Mouse (Mus musculus) cerebellum, adult 2 months (tissue): Measurements from ENCODE around the gene Slc27a1. TPM values are rescaled to one million over a fixed set of nuclear protein-coding genes. Genes with fewer than 3 reads are reported as not detected.
"Not testable (repeated sequence)": the region's sequence is repeated elsewhere in the genome, so short reads cannot be mapped to it uniquely, and the experiment has no call there.

Experiments used
- DNase-seq, 2 experiments: peaks; one replicate each; pipeline ENCODE4 v3.0.0; 2021
- H3K27ac ChIP-seq: fragments of 200-500 bp; 2 replicates; pipeline ENCODE4 v1.5.1; 2012; ENCODE audit warnings: low read length, control low read depth, inconsistent platforms; ENCODE audit not compliant: insufficient read depth
- H3K27me3 ChIP-seq: fragments of 200-500 bp; 2 replicates; pipeline ENCODE4 v1.6.1; 2012; ENCODE audit warnings: inconsistent platforms, mild to moderate bottlenecking, low read length, moderate library complexity; ENCODE audit not compliant: control insufficient read depth, insufficient read depth
- H3K4me1 ChIP-seq: fragments of 200-500 bp; 2 replicates; pipeline ENCODE4 v1.6.1; 2011; ENCODE audit warnings: low read length; ENCODE audit not compliant: control insufficient read depth, insufficient read depth
- H3K4me3 ChIP-seq: fragments of 200-500 bp; replicated peaks from 2 replicates; pipeline ENCODE3; 2011; ENCODE audit warnings: mild to moderate bottlenecking, low read depth, low read length, control low read depth; ENCODE audit not compliant: insufficient read depth
- CTCF ChIP-seq: fragments of 200-500 bp; IDR thresholded peaks from 2 replicates; pipeline ENCODE4 v1.5.1; 2011; ENCODE audit warnings: low read depth, mild to moderate bottlenecking, control low read depth, low read length, moderate library complexity, borderline replicate concordance; ENCODE audit not compliant: insufficient read depth
- POLR2A ChIP-seq: fragments of 200-500 bp; IDR thresholded peaks from 2 replicates; pipeline ENCODE4 v1.6.1; 2011; ENCODE audit warnings: low read length, control low read depth, borderline replicate concordance; ENCODE audit not compliant: insufficient read depth
- WGBS: fragments of 180-500 bp; shearing (Covaris S2); methylation state at CpG from one replicate; pipeline ENCODE4 v1.1.7; 2018; 5-methylcytosine and 5-hydroxymethylcytosine counted together
- polyA plus RNA-seq: library from polyadenylated mRNA; depleted of rRNA; stranded (reverse); fragments of >200 nt; gene quantifications from 2 replicates; pipeline ENCODE4 v1.2.3, GENCODE M21; 2012; rRNA removed

Slc27a1 gene
- 142 and 153 TPM in 2 replicates for polyA plus RNA-seq

DNA sequence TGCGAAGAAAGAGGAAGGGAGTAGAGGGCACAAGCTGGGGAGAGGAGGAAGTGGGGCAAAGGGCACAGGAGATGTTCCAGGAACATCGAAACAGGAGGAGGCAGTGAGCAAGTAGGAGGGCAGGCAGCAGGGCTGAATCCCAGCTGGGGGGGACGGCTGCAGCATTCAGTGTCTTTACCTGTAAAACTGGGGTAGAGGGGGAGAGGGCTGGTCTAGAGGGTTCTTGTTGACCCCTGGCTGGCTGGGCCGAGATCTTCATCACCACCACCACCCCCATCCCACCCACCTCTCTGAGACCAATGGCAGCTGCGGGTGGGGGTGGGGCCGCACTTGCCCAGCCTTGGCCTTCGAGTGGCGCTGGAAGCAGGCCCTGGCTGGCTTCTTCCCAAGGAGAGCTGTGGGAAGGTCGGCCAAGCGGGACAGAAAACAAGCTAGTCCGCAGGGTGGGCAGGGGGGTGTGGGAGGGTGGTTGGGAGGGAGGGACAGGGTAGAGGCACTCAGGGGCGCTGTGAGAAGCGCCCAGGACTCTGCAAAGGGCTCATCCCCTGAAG, at the start of gene Slc27a1:
Gene Slc27a1, plus strand, starts transcription at position 496 of the 551 bp plus-strand sequence.
- peak within 1 kb of the TSS; percentile 92 for H3K4me3 ChIP-seq
- TF ChIP-seq CTCF (no peak), POLR2A (no peak)
- H3K27ac ChIP-seq = peak within 1 kb of the TSS; percentile 87
- no peaks in the 10 kb centered on the region for H3K27me3 ChIP-seq
- WGBS = 9% methylated on average over 13 of the region's 13 CpGs
- H3K4me1 ChIP-seq = peaks cover 6% of the 10 kb centered on the region
- DNase-seq = peak; percentile 66 to 69

DNA sequence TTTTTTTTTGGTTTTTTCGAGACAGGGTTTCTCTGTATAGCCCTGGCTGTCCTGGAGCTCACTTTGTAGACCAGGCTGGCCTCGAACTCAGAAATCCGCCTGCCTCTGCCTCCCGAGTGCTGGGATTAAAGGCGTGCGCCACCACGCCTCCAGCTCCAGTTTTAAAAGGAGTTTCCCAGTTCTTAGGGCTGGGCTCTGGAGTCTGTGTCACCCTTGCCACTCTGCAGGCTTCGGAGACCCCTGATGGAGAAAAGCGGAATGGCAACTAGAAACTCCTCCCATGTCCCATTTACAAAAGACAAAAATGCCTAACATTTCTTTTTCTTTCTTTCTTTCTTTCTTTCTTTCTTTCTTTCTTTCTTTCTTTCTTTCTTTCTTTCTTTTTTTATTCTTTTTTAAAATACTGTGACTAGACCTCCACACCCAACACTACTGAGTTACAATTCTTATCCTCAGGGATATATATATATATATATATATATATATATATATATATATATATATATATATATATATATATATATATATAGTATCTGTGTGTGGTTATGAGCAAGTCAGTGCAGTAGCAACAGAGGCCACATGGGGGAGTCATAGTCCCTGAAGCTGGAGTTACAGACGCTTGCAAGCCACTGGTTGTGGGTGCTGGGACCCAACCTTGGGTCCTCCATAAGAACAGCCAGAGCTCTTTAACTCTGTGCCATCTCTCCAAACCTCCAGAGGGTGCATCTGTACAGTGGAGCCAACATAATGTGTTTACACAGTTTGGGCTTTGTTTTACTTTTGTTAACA, 49.5 kb upstream of the Slc27a1 start:
- H3K27me3 ChIP-seq, H3K27ac ChIP-seq, H3K4me1 ChIP-seq, H3K4me3 ChIP-seq: not testable (repeated sequence)
- WGBS = 33% methylated on average over 10 of the region's 10 CpGs
- DNase-seq = peak in 1 of 2 experiments; percentile 44
- TF ChIP-seq CTCF = peak; percentile 66

DNA sequence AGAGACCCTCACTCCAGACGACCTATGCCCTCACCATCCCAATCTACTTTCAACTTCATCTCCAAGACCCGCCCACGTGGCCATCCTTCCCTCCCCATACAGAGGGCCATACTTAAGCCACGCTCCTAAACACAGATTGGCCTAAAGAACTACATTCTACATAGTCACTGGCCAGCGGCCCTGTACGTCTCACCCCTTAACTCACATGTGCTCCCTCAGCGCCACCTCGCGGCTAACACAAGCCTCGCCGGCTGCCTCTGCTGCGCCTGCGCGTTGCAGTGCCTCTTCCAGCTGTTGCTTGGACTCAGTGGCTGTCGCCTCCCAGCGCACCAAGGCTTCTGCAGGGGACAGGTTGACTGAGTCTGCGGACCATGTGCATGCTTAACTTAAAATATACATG, 47.0 kb upstream of the Slc27a1 start:
- DNase-seq = peak; percentile 86 to 93
- peak; percentile 94 for TF ChIP-seq CTCF
- TF ChIP-seq POLR2A = no peak
- no peaks in the 10 kb centered on the region; the same call in 1 of the 2 replicates for H3K4me1 ChIP-seq
- peaks cover 8% of the 10 kb centered on the region; the same call in 1 of the 2 replicates for H3K27me3 ChIP-seq
- H3K27ac ChIP-seq = no peak overlapping the region
- H3K4me3 ChIP-seq = no peak overlapping the region
- 2% methylated on average over 17 of the region's 17 CpGs for WGBS

DNA sequence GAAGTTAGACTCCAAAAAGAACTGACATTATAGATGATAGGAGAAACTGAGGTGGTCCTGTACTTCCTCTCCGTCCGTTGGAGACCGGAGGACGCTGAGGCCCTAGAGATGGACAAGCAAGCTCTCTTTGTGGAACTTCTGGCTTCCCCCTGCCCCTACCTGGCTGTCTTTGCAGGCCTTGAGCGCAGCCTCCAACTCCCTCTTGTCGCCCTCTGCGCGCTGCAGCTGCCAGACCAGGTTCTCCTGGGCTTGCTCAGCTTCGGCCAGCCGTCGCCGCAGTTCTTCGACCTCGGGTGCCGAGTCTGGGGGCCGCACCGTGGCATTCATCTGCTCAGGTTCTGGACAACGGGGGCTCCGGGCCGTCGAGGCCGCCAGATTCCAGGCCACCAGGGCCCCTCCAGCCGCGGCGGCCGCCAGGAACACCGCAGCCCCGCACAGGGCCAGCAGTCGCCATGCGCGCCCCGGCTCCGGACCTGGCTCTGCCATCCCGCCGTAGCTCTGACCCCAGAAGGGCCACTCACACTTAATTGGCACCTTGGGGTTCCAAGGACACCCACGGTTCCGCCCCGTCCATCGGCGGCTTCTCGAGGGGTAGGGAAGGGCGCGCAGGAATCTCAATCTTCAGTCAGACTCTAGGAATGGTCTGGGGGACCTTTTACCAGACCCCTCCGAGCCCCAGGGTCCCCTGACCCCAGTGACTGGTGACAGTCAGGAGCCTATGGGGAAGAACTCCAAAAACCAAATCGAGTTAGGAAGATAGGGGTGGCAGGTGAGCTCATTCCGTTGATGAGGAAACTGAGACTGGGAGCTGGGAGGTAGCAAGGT, 43.2 kb upstream of the Slc27a1 start, which contains the start of gene Ccdc194:
Gene Ccdc194, minus strand, starts transcription at position 486 of the 825 bp plus-strand sequence.
- Histone ChIP-seq H3K27me3 (peaks cover 8% of the 10 kb centered on the region; the same call in 1 of the 2 replicates), H3K4me1 (no peaks in the 10 kb centered on the region; the same call in 1 of the 2 replicates), H3K4me3 (no peak within 1 kb of the TSS), H3K27ac (no peak within 1 kb of the TSS)
- 9% methylated on average over 46 of the region's 46 CpGs for whole genome bisulfite sequencing
- no peak for TF ChIP-seq CTCF
- TF ChIP-seq POLR2A = no peak
- no peak for DNase-seq

DNA sequence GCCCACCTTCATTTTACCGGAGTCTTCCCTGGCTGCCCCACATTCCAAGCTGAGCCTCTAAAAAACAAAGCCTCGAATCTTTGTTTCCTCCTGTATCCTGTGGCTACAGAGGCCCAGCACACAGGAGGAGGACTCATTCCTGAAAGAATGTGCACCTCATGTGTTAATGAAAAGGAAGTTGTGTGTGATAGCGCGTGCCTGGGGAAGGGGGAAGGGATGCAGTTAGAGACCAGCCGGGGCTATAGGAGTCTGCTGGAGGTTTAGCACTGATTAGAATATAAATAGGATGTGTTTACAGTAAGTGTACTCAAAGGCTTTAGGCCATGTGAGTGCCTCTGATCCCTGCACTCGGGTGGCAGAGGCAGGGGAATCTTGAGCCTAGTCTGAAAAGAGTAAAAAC, 42.4 kb upstream of the Slc27a1 start:
- H3K27ac ChIP-seq = no peak overlapping the region
- no peak overlapping the region for H3K4me3 ChIP-seq
- 36% methylated on average over 6 of the region's 6 CpGs for WGBS
- TF ChIP-seq POLR2A = no peak
- TF ChIP-seq CTCF = no peak
- H3K4me1 ChIP-seq = no peaks in the 10 kb centered on the region; the same call in 1 of the 2 replicates
- no peak for DNase-seq
- peaks cover 8% of the 10 kb centered on the region; the same call in 1 of the 2 replicates for H3K27me3 ChIP-seq

DNA sequence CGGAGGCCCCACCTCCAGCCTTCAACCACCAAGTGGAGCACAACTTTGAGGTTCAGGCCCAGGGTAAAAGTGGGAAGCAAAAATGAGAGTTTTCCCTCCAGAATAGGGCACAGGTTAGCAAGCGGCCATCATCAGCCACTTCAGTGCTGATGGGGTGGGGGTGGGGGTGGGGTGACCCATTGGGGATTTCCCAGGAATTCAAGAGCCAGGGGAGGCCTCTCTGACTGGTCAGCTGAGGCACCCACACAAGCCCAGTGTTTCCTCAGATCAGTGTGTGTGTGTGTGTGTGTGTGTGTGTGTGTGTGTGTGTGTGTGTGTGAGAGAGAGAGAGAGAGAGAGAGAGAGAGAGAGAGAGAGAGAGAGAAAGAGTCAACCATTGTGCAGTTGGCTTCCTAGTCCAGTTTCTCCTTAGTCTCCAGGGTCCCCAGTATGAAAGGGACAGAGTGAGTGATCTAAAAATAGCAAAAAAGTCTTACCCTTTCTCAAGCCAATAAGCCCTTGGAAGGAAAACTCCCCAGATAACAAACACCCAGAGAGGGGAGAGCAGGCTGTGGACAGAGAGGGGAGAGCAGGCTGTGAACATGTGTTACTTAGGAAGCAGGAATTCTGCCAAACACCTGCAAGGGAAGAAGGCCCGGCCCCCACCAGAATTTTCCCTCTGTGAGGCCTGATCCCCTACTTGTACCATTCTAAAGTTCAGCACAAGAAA, 41.4 kb upstream of the Slc27a1 start:
- no peak for TF ChIP-seq POLR2A
- Histone ChIP-seq H3K4me1 (no peaks in the 10 kb centered on the region; the same call in 1 of the 2 replicates), H3K27me3 (peaks cover 8% of the 10 kb centered on the region; the same call in 1 of the 2 replicates), H3K27ac (no peak overlapping the region), H3K4me3 (no peak overlapping the region)
- DNase-seq = no peak
- 65% methylated on average over 3 of the region's 3 CpGs for WGBS
